Comparison of ENCODE assay signal across 12 mouse cellular contexts in the genomic region with DNA sequence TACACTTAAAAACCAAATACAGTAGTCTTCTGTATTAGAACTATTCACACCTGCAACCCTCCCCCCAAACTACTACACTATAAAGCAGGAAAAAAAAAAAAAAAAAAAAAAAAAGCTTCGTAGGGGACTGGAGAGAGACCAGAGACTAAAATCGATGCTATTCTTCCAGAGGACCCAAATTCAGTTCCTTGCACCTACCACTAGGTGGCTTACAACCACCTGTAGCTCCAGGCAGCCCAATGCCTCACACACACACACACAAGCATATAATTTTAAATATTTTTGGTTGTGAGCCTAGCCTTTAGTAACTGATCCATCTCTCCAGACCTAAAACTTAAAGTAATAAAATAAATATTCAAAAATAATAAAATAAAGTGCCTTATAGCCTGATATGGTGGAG. TPM values are rescaled to one million over a fixed set of nuclear protein-coding genes. Genes with fewer than 3 reads are reported as not detected.
A peak's percentile ranks its signal among the peaks of the same experiment; 100 is the strongest.
DNase-seq lines count a peak whose midpoint lies in the region; ATAC-seq and TF ChIP-seq lines count a peak whose summit lies in the region.
"Had no signal": no experiment of that assay in that cellular context is flagged by ENCODE, and none has a peak within 500 bp of the region (broad histone marks: within the 10 kb centered on the region; RNA-seq: fewer than 3 reads in every experiment).

No protein-coding gene starts in this region.

- H3K36me3 ChIP-seq in hindbrain, postnatal 0 days (ENCODE audit: insufficient read depth, low read length), result no peaks in the 10 kb centered on the region
- H3K36me3 ChIP-seq in hindbrain, embryonic 13.5 days, result no peaks in the 10 kb centered on the region
- H3K36me3 ChIP-seq in CH12.LX (replicated peaks in 1 of 2; ENCODE audit: control insufficient read depth in 1 of 2, insufficient read depth in 1 of 2, low read length in 1 of 2), result no peaks in the 10 kb centered on the region
- no peaks in the 10 kb centered on the region for H3K36me3 ChIP-seq in midbrain, embryonic 16.5 days (ENCODE audit: control insufficient read depth, insufficient read depth, low read length)
- H3K36me3 ChIP-seq: hindbrain, embryonic 15.5 days; limb, embryonic 15.5 days had no signal

- no peak overlapping the region for H3K9ac ChIP-seq in hindbrain, postnatal 0 days (replicated peaks; ENCODE audit: low read length)
- no peak overlapping the region for H3K9ac ChIP-seq in hindbrain, embryonic 13.5 days
- no peak overlapping the region for H3K9ac ChIP-seq in CH12.LX (ENCODE audit: insufficient read depth, low read depth)
- no peak overlapping the region for H3K9ac ChIP-seq in midbrain, embryonic 16.5 days (ENCODE audit: low read depth, low read length)
- H3K9ac ChIP-seq: hindbrain, embryonic 15.5 days; limb, embryonic 15.5 days had no signal

- TF ChIP-seq RAD21 in CH12.LX (IDR thresholded peaks at IDR 0.05; ENCODE audit: low read depth, low read length), result peak; percentile 15

- no peak overlapping the region for H3K4me2 ChIP-seq in hindbrain, postnatal 0 days (ENCODE audit: low read depth, low read length)
- H3K4me2 ChIP-seq in hindbrain, embryonic 13.5 days, result no peak overlapping the region
- H3K4me2 ChIP-seq in CH12.LX (ENCODE audit: insufficient read depth, low read depth, poor library complexity, severe bottlenecking), result no peak overlapping the region
- H3K4me2 ChIP-seq in midbrain, embryonic 16.5 days (ENCODE audit: low read length), result no peak overlapping the region
- H3K4me2 ChIP-seq: hindbrain, embryonic 15.5 days; limb, embryonic 15.5 days had no signal

- no peaks in the 10 kb centered on the region for H3K27me3 ChIP-seq in hindbrain, postnatal 0 days (ENCODE audit: insufficient read depth, low read length)
- no peaks in the 10 kb centered on the region for H3K27me3 ChIP-seq in hindbrain, embryonic 13.5 days
- no peaks in the 10 kb centered on the region for H3K27me3 ChIP-seq in CH12.LX (replicated peaks)
- H3K27me3 ChIP-seq in midbrain, embryonic 16.5 days (ENCODE audit: control insufficient read depth, insufficient read depth, low read depth, low read length), result no peaks in the 10 kb centered on the region; the same call in 1 of the 2 replicates
- H3K27me3 ChIP-seq: hindbrain, embryonic 15.5 days; limb, embryonic 15.5 days had no signal

- no peaks in the 10 kb centered on the region for H3K9me3 ChIP-seq in hindbrain, postnatal 0 days (ENCODE audit: low read length)
- no peaks in the 10 kb centered on the region for H3K9me3 ChIP-seq in hindbrain, embryonic 13.5 days
- no peaks in the 10 kb centered on the region for H3K9me3 ChIP-seq in CH12.LX (replicated peaks; ENCODE audit: low read length)
- no peaks in the 10 kb centered on the region for H3K9me3 ChIP-seq in midbrain, embryonic 16.5 days (replicated peaks; ENCODE audit: control insufficient read depth, low read length, poor library complexity, severe bottlenecking)
- H3K9me3 ChIP-seq: hindbrain, embryonic 15.5 days; limb, embryonic 15.5 days had no signal

- TF ChIP-seq CTCF in hindbrain, postnatal 0 days (IDR thresholded peaks at IDR 0.05; ENCODE audit: low read depth), result peak; percentile 59
- peak; percentile 41 to 59 for TF ChIP-seq CTCF in CH12.LX (conservative IDR thresholded peaks at IDR 0.05 in 1 of 2, IDR thresholded peaks at IDR 0.05 in 1 of 2; ENCODE audit: low read depth in 2 of 2, low read length in 2 of 2)

- no peak for TF ChIP-seq EP300 in CH12.LX (IDR thresholded peaks at IDR 0.05; ENCODE audit: low read length)

- peak; percentile 4 for DNase-seq in hindbrain, postnatal 0 days (ENCODE audit: low spot score)
- DNase-seq in 416B (ENCODE audit: low read depth) (peak; percentile 21), CH12.LX (ENCODE audit: extremely low read depth) (peak; percentile 6)
- no peak for DNase-seq in yolk sac, embryonic 10.5 days (ENCODE audit: low spot score)
- DNase-seq: cerebellum, adult 11 months; heart, adult 11 months had no signal

- ATAC-seq in hindbrain, postnatal 0 days, result no peak
- ATAC-seq in hindbrain, embryonic 13.5 days (ENCODE audit: low FRiP score), result no peak
- ATAC-seq in erythroid progenitor cell, adult 5-6 weeks (replicated peaks; ENCODE audit: low FRiP score, poor library complexity, severe bottlenecking), result 0 out of 2 replicates have a peak, but pooled peaks have one; percentile 42
- ATAC-seq in midbrain, embryonic 16.5 days, result no peak

- no peak overlapping the region for H3K27ac ChIP-seq in hindbrain, postnatal 0 days
- H3K27ac ChIP-seq in hindbrain, embryonic 13.5 days, result no peak overlapping the region
- H3K27ac ChIP-seq in CH12.LX (ENCODE audit: insufficient read depth, low read depth), result no peak overlapping the region
- H3K27ac ChIP-seq in midbrain, embryonic 16.5 days (ENCODE audit: low read length), result no peak overlapping the region
- H3K27ac ChIP-seq: hindbrain, embryonic 15.5 days; limb, embryonic 15.5 days had no signal

- in situ Hi-C loops in CH12.LX (cut with MboI; ENCODE audit: low pct_ligation_motif_present, low pct_unique_long_range_greater_than_20kb, low sequenced_read_pairs), result no loop called here

- TF ChIP-seq POLR2A in CH12.LX (IDR thresholded peaks at IDR 0.05; ENCODE audit: low read depth, low read length), result no peak

- 43% methylated on average over 2 of the region's 2 CpGs for WGBS in hindbrain, postnatal 0 days
- 36% methylated on average over 2 of the region's 2 CpGs for WGBS in hindbrain, embryonic 13.5 days
- WGBS in midbrain, embryonic 16.5 days, result 55% methylated on average over 2 of the region's 2 CpGs

- dilution Hi-C loops in CH12.LX (cut with MboI; ENCODE audit: extremely low pct_ligation_motif_present, extremely low pct_unique_long_range_greater_than_20kb, low sequenced_read_pairs), result no loop called here

- H3K79me2 ChIP-seq in CH12.LX (replicated peaks; ENCODE audit: control insufficient read depth, extremely low read depth, insufficient read depth, poor library complexity, severe bottlenecking), result no peaks in the 10 kb centered on the region

- H3K4me3 ChIP-seq in hindbrain, postnatal 0 days (ENCODE audit: low read length), result no peak overlapping the region
- H3K4me3 ChIP-seq in hindbrain, embryonic 13.5 days, result no peak overlapping the region
- no peak overlapping the region for H3K4me3 ChIP-seq in CH12.LX (replicated peaks in 1 of 3; ENCODE audit: low read depth in 2 of 3, low read length in 2 of 3, poor library complexity in 1 of 3)
- no peak overlapping the region for H3K4me3 ChIP-seq in midbrain, embryonic 16.5 days (ENCODE audit: low read depth, low read length)
- H3K4me3 ChIP-seq: hindbrain, embryonic 15.5 days; limb, embryonic 15.5 days had no signal

- H3K4me1 ChIP-seq in hindbrain, postnatal 0 days (ENCODE audit: insufficient read depth, low read length), result no peaks in the 10 kb centered on the region
- no peaks in the 10 kb centered on the region for H3K4me1 ChIP-seq in hindbrain, embryonic 13.5 days (replicated peaks)
- no peaks in the 10 kb centered on the region for H3K4me1 ChIP-seq in CH12.LX (ENCODE audit: control insufficient read depth in 1 of 2, insufficient read depth in 2 of 2)
- no peaks in the 10 kb centered on the region for H3K4me1 ChIP-seq in midbrain, embryonic 16.5 days (ENCODE audit: control insufficient read depth, insufficient read depth, low read length)
- H3K4me1 ChIP-seq: hindbrain, embryonic 15.5 days; limb, embryonic 15.5 days had no signal

TF ChIP-seq in CH12.LX, 34 proteins besides CTCF, POLR2A, EP300 and RAD21:
- peak; percentile 36 for TF ChIP-seq SMC3 (IDR thresholded peaks at IDR 0.05; ENCODE audit: low read depth, low read length)
- no peak for TF ChIP-seq NELFE (IDR thresholded peaks at IDR 0.05; ENCODE audit: low read depth, low read length)

RNA-seq across cellular contexts. Expression of a gene that starts 32.2 kb away (rescaled TPM):
- 6.8 and 7.6 TPM in 2 replicates for total RNA-seq in hindbrain, postnatal 0 days (2014; rRNA removed)
- polyA plus RNA-seq in hindbrain, postnatal 0 days (2015; fragmentation: Nextera tagmentation; extraction: Ambion mirVana), result 47.0 and 48.2 TPM in 2 replicates
- 45.1 and 46.5 TPM in 2 replicates for polyA plus RNA-seq in hindbrain, embryonic 13.5 days (2015; fragmentation: Nextera tagmentation; extraction: Ambion mirVana)
- total RNA-seq in CH12.LX (2012; rRNA removed), result 48.2 and 74.8 TPM in 2 replicates
- total RNA-seq in CH12.LX (2014; rRNA removed), result 216 and 251 TPM in 2 replicates
- polyA plus RNA-seq in CH12.LX (2012; ENCODE audit: insufficient read length, low read depth), result 145 and 152 TPM in 2 replicates
- 13.8 and 15.9 TPM in 2 replicates for total RNA-seq in erythroid progenitor cell, adult 5-6 weeks (2015; ENCODE audit: low replicate concordance)
- total RNA-seq in erythroid progenitor cell, adult 5-6 weeks (2017; ENCODE audit: low replicate concordance), result 6.4 and 12.6 TPM in 2 replicates
- polyA plus RNA-seq in midbrain, embryonic 16.5 days (2015; fragmentation: Nextera tagmentation; extraction: Ambion mirVana), result 40.7 and 40.8 TPM in 2 replicates

RNA-seq across cellular contexts. Expression of a gene that starts 33.2 kb away (rescaled TPM):
- not detected in 2 replicates for total RNA-seq in hindbrain, postnatal 0 days (2014; rRNA removed)
- 0.25 and 0.47 TPM in 2 replicates for polyA plus RNA-seq in hindbrain, postnatal 0 days (2015; fragmentation: Nextera tagmentation; extraction: Ambion mirVana)
- 0.17 and 0.27 TPM in 2 replicates for polyA plus RNA-seq in hindbrain, embryonic 13.5 days (2015; fragmentation: Nextera tagmentation; extraction: Ambion mirVana)
- total RNA-seq in CH12.LX (2012; rRNA removed) (not detected in 2 replicates), CH12.LX (2014; rRNA removed) (not detected in 2 replicates)
- not detected in 2 replicates for polyA plus RNA-seq in CH12.LX (2012; ENCODE audit: insufficient read length, low read depth)
- not detected in 2 replicates for total RNA-seq in erythroid progenitor cell, adult 5-6 weeks (2015; ENCODE audit: low replicate concordance)
- total RNA-seq in erythroid progenitor cell, adult 5-6 weeks (2017; ENCODE audit: low replicate concordance), result not detected in 2 replicates
- 0.57 TPM in 1 of 2 replicates, not detected in the other for polyA plus RNA-seq in midbrain, embryonic 16.5 days (2015; fragmentation: Nextera tagmentation; extraction: Ambion mirVana)
- total RNA-seq: monocyte, adult 5-6 weeks had no signal
- polyA plus RNA-seq: hindbrain, embryonic 15.5 days had no signal
